In genomic region chr17:45873996-45874395, GRCm38 (mm10) we compare ENCODE assay signal across 10 mouse cellular contexts.
A peak's percentile ranks its signal among the peaks of the same experiment; 100 is the strongest.
DNase-seq lines count a peak whose midpoint lies in the region; ATAC-seq and TF ChIP-seq lines count a peak whose summit lies in the region.
"Had no signal": no experiment of that assay in that cellular context is flagged by ENCODE, and none has a peak within 500 bp of the region (broad histone marks: within the 10 kb centered on the region; RNA-seq: fewer than 3 reads in every experiment).

No protein-coding gene starts in this region.

- peak overlapping the region; percentile 16; the same call in 1 of the 2 replicates for H3K4me2 ChIP-seq in kidney, postnatal 0 days (ENCODE audit: low read length)
- 0 out of 2 replicates have a peak overlapping the region, but pooled peaks have one; percentile 15 for H3K4me2 ChIP-seq in embryonic facial prominence, embryonic 15.5 days (replicated peaks)
- peak overlapping the region; percentile 43 for H3K4me2 ChIP-seq in intestine, embryonic 15.5 days (replicated peaks)
- peak overlapping the region; percentile 45 for H3K4me2 ChIP-seq in neural tube, embryonic 12.5 days (replicated peaks)
- H3K4me2 ChIP-seq: limb, embryonic 15.5 days had no signal

- no peaks in the 10 kb centered on the region for H3K27me3 ChIP-seq in kidney, postnatal 0 days (ENCODE audit: insufficient read depth, low read length)
- peaks cover 36% of the 10 kb centered on the region for H3K27me3 ChIP-seq in embryonic facial prominence, embryonic 15.5 days
- 0 out of 2 replicates have a peak, but pooled peaks cover 3% of the 10 kb centered on the region for H3K27me3 ChIP-seq in intestine, embryonic 15.5 days (replicated peaks)
- H3K27me3 ChIP-seq in neural tube, embryonic 12.5 days (replicated peaks): 0 out of 2 replicates have a peak, but pooled peaks cover 9% of the 10 kb centered on the region

- DNase-seq in kidney, postnatal 0 days (ENCODE audit: low spot score): no peak
- DNase-seq in kidney, adult 9 months: no peak
- DNase-seq in cerebellum, postnatal 14 days: no peak
- DNase-seq in left cerebral cortex, postnatal 10 days (ENCODE audit: extremely low spot score in 1 of 2, low spot score in 2 of 2): no peak

- no peak overlapping the region for H3K4me3 ChIP-seq in kidney, postnatal 0 days (replicated peaks; ENCODE audit: low read depth, low read length)
- no peak overlapping the region for H3K4me3 ChIP-seq in embryonic facial prominence, embryonic 15.5 days (replicated peaks)
- H3K4me3 ChIP-seq in intestine, embryonic 15.5 days (replicated peaks): no peak overlapping the region
- H3K4me3 ChIP-seq in neural tube, embryonic 12.5 days: no peak overlapping the region
- H3K4me3 ChIP-seq: limb, embryonic 15.5 days had no signal

- no peak overlapping the region for H3K27ac ChIP-seq in kidney, postnatal 0 days
- H3K27ac ChIP-seq in embryonic facial prominence, embryonic 15.5 days (replicated peaks): no peak overlapping the region
- H3K27ac ChIP-seq in intestine, embryonic 15.5 days: peak overlapping the region; percentile 36; the same call in 1 of the 2 replicates
- 0 out of 2 replicates have a peak overlapping the region, but pooled peaks have one; percentile 20 for H3K27ac ChIP-seq in neural tube, embryonic 12.5 days
- H3K27ac ChIP-seq: limb, embryonic 15.5 days had no signal

- no peak for TF ChIP-seq CTCF in kidney, postnatal 0 days (IDR thresholded peaks at IDR 0.05; ENCODE audit: low read depth)

- no peaks in the 10 kb centered on the region for H3K9me3 ChIP-seq in kidney, postnatal 0 days (replicated peaks; ENCODE audit: low read length)
- no peaks in the 10 kb centered on the region for H3K9me3 ChIP-seq in embryonic facial prominence, embryonic 15.5 days (replicated peaks)
- H3K9me3 ChIP-seq in intestine, embryonic 15.5 days: no peaks in the 10 kb centered on the region
- H3K9me3 ChIP-seq in neural tube, embryonic 12.5 days: 0 out of 2 replicates have a peak, but pooled peaks cover 5% of the 10 kb centered on the region
- H3K9me3 ChIP-seq: limb, embryonic 15.5 days had no signal

- H3K4me1 ChIP-seq in kidney, postnatal 0 days (replicated peaks; ENCODE audit: insufficient read depth, low read length): peaks cover 17% of the 10 kb centered on the region; the same call in 1 of the 2 replicates
- peaks cover 28% of the 10 kb centered on the region for H3K4me1 ChIP-seq in embryonic facial prominence, embryonic 15.5 days
- H3K4me1 ChIP-seq in intestine, embryonic 15.5 days (replicated peaks): peaks cover 37% of the 10 kb centered on the region
- H3K4me1 ChIP-seq in neural tube, embryonic 12.5 days: peaks cover 35% of the 10 kb centered on the region

- ATAC-seq in kidney, postnatal 0 days (replicated peaks; ENCODE audit: low FRiP score, low read depth): no peak; the same call in 1 of the 2 replicates
- no peak for ATAC-seq in embryonic facial prominence, embryonic 15.5 days (ENCODE audit: insufficient number of reproducible peaks, low FRiP score, low TSS enrichment, low read depth)
- ATAC-seq in intestine, embryonic 15.5 days: no peak
- ATAC-seq in neural tube, embryonic 12.5 days (ENCODE audit: low FRiP score, low read depth): peak; percentile 48; the same call in 1 of the 2 replicates
- no peak for ATAC-seq in CD4-positive, CD25-positive, alpha-beta regulatory T cell, adult 4 months

- WGBS in kidney, postnatal 0 days: 15% methylated on average over 8 of the region's 8 CpGs
- WGBS in embryonic facial prominence, embryonic 15.5 days: 23% methylated on average over 8 of the region's 8 CpGs
- WGBS in intestine, embryonic 15.5 days: 33% methylated on average over 8 of the region's 8 CpGs
- 12% methylated on average over 8 of the region's 8 CpGs for WGBS in neural tube, embryonic 12.5 days

- 0 out of 2 replicates have a peak overlapping the region, but pooled peaks have one; percentile 20 for H3K9ac ChIP-seq in kidney, postnatal 0 days (ENCODE audit: low read depth, low read length)
- H3K9ac ChIP-seq in embryonic facial prominence, embryonic 15.5 days: no peak overlapping the region
- no peak overlapping the region for H3K9ac ChIP-seq in intestine, embryonic 15.5 days
- H3K9ac ChIP-seq in neural tube, embryonic 12.5 days: no peak overlapping the region
- H3K9ac ChIP-seq: limb, embryonic 15.5 days had no signal

- H3K36me3 ChIP-seq in kidney, postnatal 0 days (ENCODE audit: insufficient read depth, low read length): no peaks in the 10 kb centered on the region
- H3K36me3 ChIP-seq in embryonic facial prominence, embryonic 15.5 days: no peaks in the 10 kb centered on the region
- H3K36me3 ChIP-seq in intestine, embryonic 15.5 days: no peaks in the 10 kb centered on the region
- H3K36me3 ChIP-seq in neural tube, embryonic 12.5 days: no peaks in the 10 kb centered on the region
- H3K36me3 ChIP-seq: G1E; limb, embryonic 15.5 days had no signal

- intact Hi-C loops in left cerebral cortex, postnatal 10 days (cut with DNase I): no loop called here

Comparison
In these comparisons a context has a peak if more than half of its experiments do, and no peak if none do; other contexts are left out.
1. H3K27ac ChIP-seq: peak in intestine, embryonic 15.5 days (single experiment) and neural tube, embryonic 12.5 days (single experiment); none in kidney, postnatal 0 days (single experiment) and embryonic facial prominence, embryonic 15.5 days (single experiment).
2. Peak in every context shown above with its lines, with median percentiles within 50 percentile points of each other: H3K4me2 ChIP-seq.